Mouse (Mus musculus) kidney, embryonic 15.5 days (tissue): ENCODE data around the gene Fnip1. TPM values are rescaled to one million over a fixed set of nuclear protein-coding genes. Genes with fewer than 3 reads are reported as not detected.

Experiments
- polyA plus RNA-seq: library from polyadenylated mRNA; unstranded; fragments of >200 nt; fragmentation: Nextera tagmentation; extraction: Ambion mirVana; gene quantifications from 2 replicates; pipeline ENCODE4 v1.2.1, GENCODE M21; 2015

The Fnip1 gene
- polyA plus RNA-seq, 1 experiment from 2014 or later = 9.8 TPM

Other genes starting within 250 kb of the Fnip1 start
- not detected in 2 replicates for gene Csf2, start 188.5 kb upstream of the Fnip1 start, polyA plus RNA-seq
- not detected in 2 replicates for gene Il3, start 170.9 kb upstream of the Fnip1 start, polyA plus RNA-seq
- gene Acsl6, start 134.4 kb upstream of the Fnip1 start, polyA plus RNA-seq = 0.70 and 0.89 TPM in 2 replicates
- gene Meikin, start 67.5 kb upstream of the Fnip1 start, polyA plus RNA-seq = not detected in 2 replicates
- gene Rapgef6, start 84.6 kb downstream of the Fnip1 start, polyA plus RNA-seq = 34.2 and 34.7 TPM in 2 replicates